Mouse (Mus musculus): Measurements from ENCODE around the gene Chrm5. TPM values are rescaled to one million over a fixed set of nuclear protein-coding genes. Genes with fewer than 3 reads are reported as not detected.
A peak's percentile ranks its signal among the peaks of the same experiment; 100 is the strongest.

Chrm5 gene
- polyA plus RNA-seq, 1 experiment: 0.13 TPM

- H3K27ac ChIP-seq (ENCODE audit: insufficient read depth, low read length): no peak overlapping the region
- peaks cover 5% of the 10 kb centered on the region for H3K4me1 ChIP-seq (ENCODE audit: control insufficient read depth, insufficient read depth, low read length)
- TF ChIP-seq CTCF (IDR thresholded peaks at IDR 0.05; ENCODE audit: extremely low read depth, insufficient read depth, low read length) (no peak), POLR2A (IDR thresholded peaks at IDR 0.05; ENCODE audit: extremely low read depth, insufficient read depth, low read length) (no peak)
- H3K4me3 ChIP-seq (ENCODE audit: insufficient read depth, low read length): no peak overlapping the region
Observed at GRCm38 (mm10) chr2:112483334-112483651, 2.7 kb upstream of the Chrm5 start.

GRCm38 (mm10) chr2:112482533-112483333 is 2.2 kb upstream of the Chrm5 start:
- Histone ChIP-seq H3K27ac (ENCODE audit: insufficient read depth, low read length) (peak overlapping the region; percentile 93), H3K4me3 (ENCODE audit: insufficient read depth, low read length) (no peak overlapping the region), H3K4me1 (ENCODE audit: control insufficient read depth, insufficient read depth, low read length) (peaks cover 5% of the 10 kb centered on the region)
- no peak for TF ChIP-seq CTCF (IDR thresholded peaks at IDR 0.05; ENCODE audit: extremely low read depth, insufficient read depth, low read length)
- no peak for TF ChIP-seq POLR2A (IDR thresholded peaks at IDR 0.05; ENCODE audit: extremely low read depth, insufficient read depth, low read length)

- no peak for TF ChIP-seq POLR2A (IDR thresholded peaks at IDR 0.05; ENCODE audit: extremely low read depth, insufficient read depth, low read length)
- TF ChIP-seq CTCF (IDR thresholded peaks at IDR 0.05; ENCODE audit: extremely low read depth, insufficient read depth, low read length): peak; percentile 33; the same call in 1 of the 2 replicates
- Histone ChIP-seq H3K27ac (ENCODE audit: insufficient read depth, low read length) (no peak overlapping the region), H3K4me1 (ENCODE audit: control insufficient read depth, insufficient read depth, low read length) (peaks cover 5% of the 10 kb centered on the region), H3K4me3 (ENCODE audit: insufficient read depth, low read length) (no peak overlapping the region)
Observed at GRCm38 (mm10) chr2:112481564-112481963, 995 bp upstream of the Chrm5 start.

GRCm38 (mm10) chr2:112476554-112476953 is 4.0 kb downstream of the Chrm5 start:
- TF ChIP-seq POLR2A (IDR thresholded peaks at IDR 0.05; ENCODE audit: extremely low read depth, insufficient read depth, low read length) (no peak), CTCF (IDR thresholded peaks at IDR 0.05; ENCODE audit: extremely low read depth, insufficient read depth, low read length) (no peak)
- peaks cover 9% of the 10 kb centered on the region for H3K4me1 ChIP-seq (ENCODE audit: control insufficient read depth, insufficient read depth, low read length)
- no peak overlapping the region for H3K4me3 ChIP-seq (ENCODE audit: insufficient read depth, low read length)
- H3K27ac ChIP-seq (ENCODE audit: insufficient read depth, low read length): no peak overlapping the region

GRCm38 (mm10) chr2:112474997-112475724 is 5.4 kb downstream of the Chrm5 start:
- TF ChIP-seq POLR2A (IDR thresholded peaks at IDR 0.05; ENCODE audit: extremely low read depth, insufficient read depth, low read length): no peak
- no peak for TF ChIP-seq CTCF (IDR thresholded peaks at IDR 0.05; ENCODE audit: extremely low read depth, insufficient read depth, low read length)

GRCm38 (mm10) chr2:112472076-112472475 is 8.5 kb downstream of the Chrm5 start:
- peaks cover 11% of the 10 kb centered on the region; the same call in 1 of the 2 replicates for H3K4me1 ChIP-seq (ENCODE audit: control insufficient read depth, insufficient read depth, low read length)
- H3K27ac ChIP-seq (ENCODE audit: insufficient read depth, low read length): no peak overlapping the region
- no peak overlapping the region for H3K4me3 ChIP-seq (ENCODE audit: insufficient read depth, low read length)
- TF ChIP-seq POLR2A (IDR thresholded peaks at IDR 0.05; ENCODE audit: extremely low read depth, insufficient read depth, low read length): no peak

More at GRCm38 (mm10) chr2:112474997-112475724, 5.4 kb downstream of the Chrm5 start:
- peak overlapping the region; percentile 84; the same call in 1 of the 2 replicates for H3K27ac ChIP-seq (ENCODE audit: insufficient read depth, low read length)
- peaks cover 13% of the 10 kb centered on the region for H3K4me1 ChIP-seq (ENCODE audit: control insufficient read depth, insufficient read depth, low read length)
- H3K4me3 ChIP-seq (ENCODE audit: insufficient read depth, low read length): no peak overlapping the region

- Histone ChIP-seq H3K4me1 (ENCODE audit: control insufficient read depth, insufficient read depth, low read length) (peaks cover 11% of the 10 kb centered on the region; the same call in 1 of the 2 replicates), H3K27ac (ENCODE audit: insufficient read depth, low read length) (no peak overlapping the region), H3K4me3 (ENCODE audit: insufficient read depth, low read length) (no peak overlapping the region)
- TF ChIP-seq CTCF (IDR thresholded peaks at IDR 0.05; ENCODE audit: extremely low read depth, insufficient read depth, low read length): no peak
- no peak for TF ChIP-seq POLR2A (IDR thresholded peaks at IDR 0.05; ENCODE audit: extremely low read depth, insufficient read depth, low read length)
Observed at GRCm38 (mm10) chr2:112470961-112471381, 9.6 kb downstream of the Chrm5 start.

- Histone ChIP-seq H3K27ac (ENCODE audit: insufficient read depth, low read length) (no peak overlapping the region), H3K4me1 (ENCODE audit: control insufficient read depth, insufficient read depth, low read length) (peaks cover 7% of the 10 kb centered on the region; the same call in 1 of the 2 replicates), H3K4me3 (ENCODE audit: insufficient read depth, low read length) (no peak overlapping the region)
- TF ChIP-seq POLR2A (IDR thresholded peaks at IDR 0.05; ENCODE audit: extremely low read depth, insufficient read depth, low read length): no peak
- no peak for TF ChIP-seq CTCF (IDR thresholded peaks at IDR 0.05; ENCODE audit: extremely low read depth, insufficient read depth, low read length)
Observed at GRCm38 (mm10) chr2:112469542-112469941, 11.0 kb downstream of the Chrm5 start.

GRCm38 (mm10) chr2:112460557-112460956 is 20.0 kb downstream of the Chrm5 start:
- Histone ChIP-seq H3K4me1 (ENCODE audit: control insufficient read depth, insufficient read depth, low read length) (no peaks in the 10 kb centered on the region), H3K4me3 (ENCODE audit: insufficient read depth, low read length) (no peak overlapping the region), H3K27ac (ENCODE audit: insufficient read depth, low read length) (no peak overlapping the region)
- TF ChIP-seq CTCF (IDR thresholded peaks at IDR 0.05; ENCODE audit: extremely low read depth, insufficient read depth, low read length) (no peak), POLR2A (IDR thresholded peaks at IDR 0.05; ENCODE audit: extremely low read depth, insufficient read depth, low read length) (no peak)

Measured in cortical plate, adult 2 months (tissue).